9 mouse cellular contexts compared by ENCODE assay signal in genomic region chr9:44645481-44645880, GRCm38 (mm10). TPM values are rescaled to one million over a fixed set of nuclear protein-coding genes. Genes with fewer than 3 reads are reported as not detected.
DNase-seq lines count a peak whose midpoint lies in the region; ATAC-seq and TF ChIP-seq lines count a peak whose summit lies in the region.
"Had no signal": no experiment of that assay in that cellular context is flagged by ENCODE, and none has a peak within 500 bp of the region (broad histone marks: within the 10 kb centered on the region; RNA-seq: fewer than 3 reads in every experiment).

No protein-coding gene starts in this region.

- no peaks in the 10 kb centered on the region for H3K27me3 ChIP-seq in heart, postnatal 0 days (ENCODE audit: control insufficient read depth, insufficient read depth, low read length)
- H3K27me3 ChIP-seq: neural tube, embryonic 12.5 days had no signal

- H3K4me1 ChIP-seq in heart, postnatal 0 days (ENCODE audit: control insufficient read depth, insufficient read depth) = no peaks in the 10 kb centered on the region
- H3K4me1 ChIP-seq: neural tube, embryonic 12.5 days had no signal

- 58% methylated on average over 5 of the region's 5 CpGs for WGBS in heart, postnatal 0 days

- TF ChIP-seq CTCF in heart, postnatal 0 days (IDR thresholded peaks at IDR 0.05; ENCODE audit: low read depth) = peak; percentile 5; the same call in 1 of the 2 replicates

- no peaks in the 10 kb centered on the region for H3K9me3 ChIP-seq in heart, postnatal 0 days (replicated peaks; ENCODE audit: control insufficient read depth, low read length)
- H3K9me3 ChIP-seq: neural tube, embryonic 12.5 days had no signal

- H3K9ac ChIP-seq in heart, postnatal 0 days (replicated peaks; ENCODE audit: low read depth, low read length) = no peak overlapping the region
- H3K9ac ChIP-seq: neural tube, embryonic 12.5 days had no signal

- no peak for TF ChIP-seq EP300 in heart, postnatal 0 days (IDR thresholded peaks at IDR 0.05; ENCODE audit: low read depth)

- no peak; the same call in 1 of the 2 replicates for ATAC-seq in heart, postnatal 0 days (ENCODE audit: insufficient read depth, low read depth)
- ATAC-seq in frontal cortex, adult (ENCODE audit: low TSS enrichment) = no peak

- no peak overlapping the region for H3K4me2 ChIP-seq in heart, postnatal 0 days (ENCODE audit: low read depth, low read length)
- H3K4me2 ChIP-seq: neural tube, embryonic 12.5 days had no signal

- no peak overlapping the region for H3K27ac ChIP-seq in heart, postnatal 0 days (ENCODE audit: low read depth)
- H3K27ac ChIP-seq: neural tube, embryonic 12.5 days had no signal

- peak; percentile 37 for DNase-seq in ovary, postnatal 36 days (ENCODE audit: low spot score)
- DNase-seq in ovary, postnatal 10 days (ENCODE audit: low spot score) = no peak
- peak; percentile 53 for DNase-seq in cerebellum, adult 9-10 months
- no peak for DNase-seq in heart, postnatal 0 days (ENCODE audit: low spot score)
- DNase-seq in lung, postnatal 10 days = peak; percentile 92
- DNase-seq in urinary bladder, postnatal 10 days (ENCODE audit: low spot score) = no peak

- no peaks in the 10 kb centered on the region for H3K36me3 ChIP-seq in heart, postnatal 0 days (replicated peaks; ENCODE audit: control insufficient read depth, insufficient read depth, low read length)

- no peak overlapping the region for H3K4me3 ChIP-seq in heart, postnatal 0 days (ENCODE audit: low read depth, low read length)
- H3K4me3 ChIP-seq: neural tube, embryonic 12.5 days had no signal

RNA-seq across cellular contexts. Expression of gene Treh, which starts 27.6 kb away (rescaled TPM):
- not detected in 2 replicates for total RNA-seq in heart, postnatal 0 days (2014; rRNA removed; ENCODE audit: low replicate concordance)
- not detected in 2 replicates for polyA plus RNA-seq in heart, postnatal 0 days (2015; fragmentation: Nextera tagmentation; extraction: Ambion mirVana)
- total RNA-seq: hematopoietic stem cell, adult 5-6 weeks had no signal
- polyA plus RNA-seq: neural tube, embryonic 12.5 days had no signal

RNA-seq across cellular contexts. Expression of gene Ddx6, which starts 40.8 kb away (rescaled TPM):
- 30.9 and 33.9 TPM in 2 replicates for total RNA-seq in heart, postnatal 0 days (2014; rRNA removed; ENCODE audit: low replicate concordance)
- polyA plus RNA-seq in heart, postnatal 0 days (2015; fragmentation: Nextera tagmentation; extraction: Ambion mirVana) = 10.5 and 11.0 TPM in 2 replicates

Comparison
In these comparisons a context has a peak if more than half of its experiments do, and no peak if none do; other contexts are left out.
1. DNase-seq: peak in ovary, postnatal 36 days (single experiment), cerebellum, adult 9-10 months (single experiment) and lung, postnatal 10 days (single experiment); none in ovary, postnatal 10 days (single experiment), heart, postnatal 0 days (single experiment) and urinary bladder, postnatal 10 days (single experiment).